Mouse (Mus musculus): Measurements from ENCODE around the gene Ift43.

Gene Ift43

GRCm38 (mm10) chr12:86082481-86083012 lies at the start of gene Ift43:
TSS of gene Ift43 (plus strand) at chr12:86082541.
- DNase-seq (ENCODE audit: low read depth, low spot score) = no peak

DNA sequence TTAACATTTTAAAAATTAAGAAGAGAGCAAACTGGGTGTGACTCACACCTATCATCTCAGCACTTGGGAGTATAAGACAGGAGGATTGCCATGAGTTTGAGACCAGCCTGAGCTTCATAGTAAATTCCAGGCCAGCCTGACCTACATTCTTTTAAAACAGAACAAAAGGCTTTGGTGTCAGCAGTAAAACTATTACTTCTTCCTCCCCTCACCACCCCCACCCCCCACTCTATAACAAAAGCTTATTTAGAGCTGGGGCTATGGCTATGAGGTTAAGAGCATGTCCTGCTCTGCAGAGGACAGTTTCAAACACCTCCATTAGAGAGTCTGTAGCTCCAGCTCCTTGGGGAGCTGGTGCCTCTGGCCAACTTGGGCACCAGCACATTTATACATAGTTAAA lies 46.8 kb upstream of the Ift43 start:
- DNase-seq (ENCODE audit: low read depth, low spot score) = no peak

- DNase-seq (ENCODE audit: low read depth, low spot score) = no peak
Observed at GRCm38 (mm10) chr12:86036368-86037166, 45.8 kb upstream of the Ift43 start.

GRCm38 (mm10) chr12:86037235-86037921 lies 45.0 kb upstream of the Ift43 start:
- DNase-seq (ENCODE audit: low read depth, low spot score) = no peak

- DNase-seq (ENCODE audit: low read depth, low spot score) = no peak
Observed at GRCm38 (mm10) chr12:86039078-86039477, 43.3 kb upstream of the Ift43 start.

GRCm38 (mm10) chr12:86039751-86040150 lies 42.6 kb upstream of the Ift43 start:
- no peak for DNase-seq (ENCODE audit: low read depth, low spot score)

- no peak for DNase-seq (ENCODE audit: low read depth, low spot score)
Observed at GRCm38 (mm10) chr12:86046141-86046540, 36.2 kb upstream of the Ift43 start.

GRCm38 (mm10) chr12:86046776-86047175 lies 35.6 kb upstream of the Ift43 start:
- DNase-seq (ENCODE audit: low read depth, low spot score) = no peak

GRCm38 (mm10) chr12:86047376-86047775 lies 35.0 kb upstream of the Ift43 start:
- DNase-seq (ENCODE audit: low read depth, low spot score) = no peak

- no peak for DNase-seq (ENCODE audit: low read depth, low spot score)
Observed at GRCm38 (mm10) chr12:86049813-86050212, 32.5 kb upstream of the Ift43 start.

DNA sequence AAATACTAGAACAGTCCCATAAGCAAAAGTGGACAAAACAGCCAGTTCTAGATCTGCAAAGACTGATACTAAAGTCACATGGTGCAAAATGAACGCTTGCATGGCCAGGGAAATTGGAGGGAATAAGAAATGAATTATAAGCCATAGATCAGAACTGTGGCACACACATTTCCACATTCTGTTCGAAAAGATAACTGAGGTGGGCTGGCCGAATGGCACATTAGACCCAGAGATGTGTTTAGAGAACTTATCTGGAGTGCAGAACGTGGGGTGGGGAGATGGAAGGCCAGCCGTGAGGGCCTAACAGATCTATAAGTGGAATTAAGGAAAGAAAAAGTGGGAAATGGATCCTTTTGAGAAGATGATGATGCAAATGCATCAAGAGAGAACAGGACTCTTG lies 30.9 kb upstream of the Ift43 start:
- DNase-seq (ENCODE audit: low read depth, low spot score) = no peak

DNA sequence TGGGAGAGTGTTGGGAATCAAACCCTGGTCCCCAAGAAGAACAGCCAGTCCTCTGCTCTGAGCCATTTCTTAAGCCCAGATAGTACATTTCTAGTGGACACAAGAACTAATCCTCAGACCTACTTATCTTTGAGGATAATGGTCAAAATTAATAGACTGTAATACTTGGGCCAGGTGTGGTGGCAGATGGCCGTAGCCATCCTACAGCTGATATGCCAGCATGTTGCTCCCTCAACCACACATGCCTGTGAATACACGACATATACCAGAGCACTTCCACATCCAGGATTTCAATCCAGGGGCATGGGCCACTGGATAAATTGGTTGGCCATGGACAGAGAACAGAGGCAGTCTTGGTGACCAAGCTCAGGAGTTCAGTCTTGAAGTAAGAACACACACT lies 27.0 kb upstream of the Ift43 start:
- DNase-seq (ENCODE audit: low read depth, low spot score) = no peak

DNA sequence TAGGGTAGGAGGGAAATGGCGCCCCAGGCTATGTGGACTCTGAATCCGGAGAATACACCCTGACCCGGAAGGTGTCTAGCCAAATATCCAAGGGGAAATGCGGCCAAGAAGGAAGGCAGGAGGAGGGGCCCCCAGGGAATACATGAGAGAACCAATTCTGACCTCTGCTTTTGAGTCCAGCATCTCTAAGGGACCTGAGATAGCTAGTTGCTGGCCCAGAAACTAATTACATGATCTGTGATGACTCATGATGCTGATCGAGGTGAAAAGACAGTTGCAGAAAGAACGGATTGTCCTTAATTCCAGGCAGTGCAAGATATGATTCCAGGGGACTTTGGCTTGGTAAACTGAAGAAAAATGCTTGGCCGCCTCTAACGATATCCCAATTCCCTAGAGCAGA lies 25.4 kb upstream of the Ift43 start:
- no peak for DNase-seq (ENCODE audit: low read depth, low spot score)

DNA sequence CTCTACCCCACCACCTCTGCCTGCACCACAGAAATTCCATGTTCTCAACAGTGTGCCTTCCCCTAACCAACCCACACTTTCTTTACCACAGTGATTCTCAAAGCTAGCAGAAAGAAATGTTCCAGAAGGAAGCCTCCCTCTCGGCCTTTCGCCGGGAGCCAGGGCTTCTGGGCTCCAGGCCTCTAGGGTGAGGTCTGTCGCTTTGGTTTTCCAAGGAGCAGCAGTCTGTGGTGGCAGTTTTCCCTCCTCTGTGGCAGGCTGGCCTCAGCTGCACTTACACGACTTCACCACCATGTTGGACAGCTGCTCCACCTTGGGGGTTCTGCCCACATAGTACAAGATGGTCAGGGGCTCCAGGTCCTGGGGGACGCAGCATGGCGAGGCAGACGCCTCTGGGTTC lies 24.8 kb upstream of the Ift43 start:
- DNase-seq (ENCODE audit: low read depth, low spot score) = no peak

DNA sequence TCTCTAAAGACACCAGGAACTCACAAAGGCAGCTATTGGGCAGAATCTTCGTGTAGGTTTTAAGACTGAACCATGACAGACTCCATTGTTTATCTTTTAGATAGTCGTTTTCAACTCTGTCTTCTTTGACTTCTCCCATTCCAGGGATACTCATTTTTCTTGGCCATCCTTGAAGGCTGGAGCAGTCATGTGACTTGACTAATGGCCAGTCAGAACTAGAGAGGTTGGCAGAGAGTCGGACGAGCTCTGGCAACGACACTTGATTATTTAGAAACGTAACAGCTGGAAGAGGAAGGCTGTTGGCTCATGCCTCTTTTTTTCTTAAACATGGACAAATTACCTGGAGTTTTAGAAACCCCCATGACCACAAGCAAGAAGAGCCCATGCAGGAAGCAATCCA lies 23.0 kb upstream of the Ift43 start:
- no peak for DNase-seq (ENCODE audit: low read depth, low spot score)

DNA sequence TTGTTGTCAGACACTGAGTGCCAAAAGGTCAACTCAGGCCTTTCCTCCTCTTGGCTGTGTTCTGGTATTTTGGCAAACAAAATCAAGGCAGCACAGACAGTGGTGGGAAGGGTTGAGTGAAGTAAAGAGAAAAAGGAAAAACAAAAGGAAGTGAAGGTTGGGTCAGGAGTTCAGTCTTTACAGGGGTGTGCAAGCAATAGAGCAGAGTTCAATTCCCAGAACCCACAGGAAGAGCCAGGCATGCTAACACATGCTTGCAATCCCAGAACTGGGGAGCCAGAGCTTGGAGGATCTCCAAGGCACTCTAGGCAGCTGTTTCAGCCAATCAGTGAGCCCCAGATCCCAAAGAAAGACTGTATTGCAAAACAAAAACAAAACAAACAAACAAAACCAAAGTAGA lies 17.5 kb upstream of the Ift43 start:
- DNase-seq (ENCODE audit: low read depth, low spot score) = no peak

GRCm38 (mm10) chr12:86071432-86071831 lies 10.9 kb upstream of the Ift43 start:
- DNase-seq (ENCODE audit: low read depth, low spot score) = no peak

DNA sequence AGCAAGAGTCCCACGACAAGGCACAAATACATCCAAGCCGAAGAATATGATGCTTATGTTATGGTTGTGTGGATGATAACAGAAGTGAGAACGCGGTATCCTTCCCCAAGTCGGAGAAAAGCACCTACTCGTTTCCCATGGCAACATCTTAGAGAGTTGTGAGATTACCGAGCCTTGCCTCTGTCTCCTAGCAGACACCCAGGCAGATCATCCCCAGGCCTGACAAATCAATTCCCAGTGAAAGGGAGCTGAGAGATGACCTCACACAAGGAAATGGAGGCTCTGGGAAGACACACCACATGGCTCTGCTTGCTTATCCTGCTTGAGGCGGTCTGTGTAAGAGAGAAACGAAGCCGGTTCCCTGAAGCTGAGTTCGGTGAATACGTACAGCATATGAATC lies 7.7 kb upstream of the Ift43 start:
- DNase-seq (ENCODE audit: low read depth, low spot score) = no peak

DNA sequence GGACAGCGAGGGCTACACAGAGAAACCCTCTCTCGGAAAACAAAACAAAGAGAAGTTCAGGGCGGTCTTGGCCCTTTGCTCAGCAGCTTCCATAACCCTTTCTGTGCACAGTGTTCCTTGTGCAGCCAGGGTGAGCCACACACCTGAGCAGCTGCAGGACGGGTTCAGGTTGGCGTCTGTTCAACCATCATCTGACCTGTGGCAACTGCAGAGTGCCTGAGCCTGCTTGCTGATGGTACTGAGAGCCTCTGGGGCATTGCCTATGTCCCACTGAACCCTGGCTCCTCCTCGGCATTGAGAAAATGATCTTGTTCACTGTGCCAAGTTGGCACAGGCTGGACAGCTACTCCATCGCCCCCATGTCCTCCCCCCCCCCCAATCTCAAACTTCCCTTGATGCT lies 7.0 kb upstream of the Ift43 start:
- DNase-seq (ENCODE audit: low read depth, low spot score) = no peak

GRCm38 (mm10) chr12:86076321-86076901 lies 5.9 kb upstream of the Ift43 start:
- DNase-seq (ENCODE audit: low read depth, low spot score) = no peak

DNA sequence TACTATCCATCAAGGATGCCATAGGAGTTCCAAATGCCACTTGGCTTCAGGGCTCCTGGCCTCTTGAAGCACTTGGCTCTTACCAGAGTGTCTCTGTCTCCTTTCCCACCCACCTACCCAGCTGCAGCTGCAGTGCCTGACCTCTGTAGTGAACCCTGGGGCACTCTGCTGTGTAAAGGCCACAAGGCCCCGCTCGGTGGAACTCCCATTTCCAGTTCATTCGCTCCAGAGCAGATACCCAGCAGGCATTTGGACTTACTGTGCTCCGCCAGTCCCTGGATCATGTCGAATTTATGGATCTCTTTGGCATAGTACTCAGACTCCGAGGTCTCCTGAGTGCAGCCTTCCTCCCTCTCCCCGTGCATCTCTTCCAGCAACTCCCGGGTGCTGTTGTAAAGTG lies 5.0 kb upstream of the Ift43 start:
- no peak for DNase-seq (ENCODE audit: low read depth, low spot score)

GRCm38 (mm10) chr12:86077736-86078135 lies 4.6 kb upstream of the Ift43 start:
- DNase-seq (ENCODE audit: low read depth, low spot score) = no peak

DNA sequence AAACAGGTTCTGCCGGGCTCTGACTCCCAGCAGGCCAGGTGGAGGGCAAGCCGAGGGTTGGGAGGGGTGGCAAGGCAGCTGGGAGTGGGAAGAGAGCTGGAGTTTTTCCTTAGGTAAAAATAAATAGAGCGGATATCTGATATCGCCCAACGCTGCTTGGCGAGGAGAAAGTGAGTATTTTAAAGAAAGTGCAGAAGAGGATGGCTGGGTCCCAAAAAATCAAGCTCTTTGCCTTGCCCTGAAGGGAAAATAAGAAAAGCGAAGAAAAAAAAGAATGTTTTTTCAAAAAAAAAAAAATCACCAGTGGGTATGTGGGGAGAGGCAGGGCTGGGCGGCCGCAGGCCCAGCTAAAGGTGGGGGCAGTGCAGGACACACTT lies 4.2 kb upstream of the Ift43 start:
- no peak for DNase-seq (ENCODE audit: low read depth, low spot score)

Data from WW6 (cell line).